ENCODE assay signal across 12 mouse cellular contexts in the genomic region with DNA sequence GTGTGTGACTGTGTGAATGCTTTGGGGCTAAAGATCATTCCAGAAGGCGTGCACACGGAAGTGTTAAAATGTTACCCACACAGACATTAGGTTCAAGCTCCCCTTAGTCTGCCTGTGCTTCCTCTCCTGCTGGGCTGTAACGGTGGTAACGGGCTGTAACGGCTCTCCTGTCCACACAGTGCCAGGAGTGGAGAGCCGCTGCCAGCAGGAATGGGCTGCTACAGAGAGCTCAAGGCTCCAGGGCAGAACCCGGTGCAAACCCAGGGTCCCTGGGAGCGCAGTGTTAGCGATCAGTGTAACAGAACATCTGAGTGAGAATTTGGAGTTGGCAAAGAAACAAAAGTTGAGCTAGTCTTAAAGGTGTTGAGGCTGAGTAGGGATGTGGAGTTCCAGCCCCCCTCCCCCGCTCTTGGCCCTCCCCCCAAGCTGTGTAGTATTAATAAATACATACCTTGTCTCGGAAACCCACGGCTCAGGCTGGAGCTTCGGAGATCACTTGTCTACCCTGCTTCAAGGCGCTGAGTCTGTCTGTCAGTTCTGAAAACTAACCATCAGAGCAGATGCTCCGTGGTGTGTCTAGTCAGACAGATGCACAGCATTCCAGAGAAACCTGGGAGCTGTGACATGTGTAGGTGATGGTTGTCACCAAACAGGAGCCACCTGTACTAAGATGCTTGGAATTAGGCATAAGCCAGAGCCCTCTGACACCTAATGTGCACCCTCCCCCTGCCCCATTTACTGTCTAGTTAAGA. TPM values are rescaled to one million over a fixed set of nuclear protein-coding genes. Genes with fewer than 3 reads are reported as not detected.
"Had no signal": no experiment of that assay in that cellular context is flagged by ENCODE, and none has a peak within 500 bp of the region (broad histone marks: within the 10 kb centered on the region; RNA-seq: fewer than 3 reads in every experiment).

No protein-coding gene starts in this region.

- H3K4me2 ChIP-seq: lung, embryonic 15.5 days; midbrain, embryonic 15.5 days; neural tube, embryonic 12.5 days had no signal

- H3K9me3 ChIP-seq: lung, embryonic 15.5 days; midbrain, embryonic 15.5 days; neural tube, embryonic 12.5 days had no signal

- ATAC-seq: inflammation-experienced regulatory T-cells, adult 6 months; intestine, postnatal 0 days; midbrain, embryonic 15.5 days had no signal

- H3K4me1 ChIP-seq: midbrain, embryonic 15.5 days; neural tube, embryonic 12.5 days had no signal

- H3K4me3 ChIP-seq: left cerebral cortex, adult 2 months; lung, embryonic 15.5 days; midbrain, embryonic 15.5 days; neural tube, embryonic 12.5 days had no signal

- DNase-seq: kidney, postnatal 25 days; lung, postnatal 36 days; right cerebral cortex, postnatal 14 days; thymus, adult 2 months; thymus, postnatal 25 days had no signal

- H3K9ac ChIP-seq: lung, embryonic 15.5 days; midbrain, embryonic 15.5 days; neural tube, embryonic 12.5 days had no signal

- H3K27me3 ChIP-seq: lung, embryonic 15.5 days; midbrain, embryonic 15.5 days; neural tube, embryonic 12.5 days had no signal

- H3K27ac ChIP-seq: left cerebral cortex, adult 2 months; lung, embryonic 15.5 days; midbrain, embryonic 15.5 days; neural tube, embryonic 12.5 days had no signal

RNA-seq across cellular contexts. Expression of a gene that starts 55.9 kb away (rescaled TPM):
- total RNA-seq: neutrophil, adult 5-6 weeks had no signal
